Mouse (Mus musculus): ENCODE results near the gene Ankrd1. TPM values are rescaled to one million over a fixed set of nuclear protein-coding genes. Genes with fewer than 3 reads are reported as not detected.

Ankrd1 gene
- polyA plus RNA-seq, 1 experiment from 2014 or later = 0.11 TPM

- 44% methylated on average over 5 of the region's 5 CpGs for WGBS
- Histone ChIP-seq H3K4me2 (ENCODE audit: low read length) (no peak overlapping the region), H3K27ac (ENCODE audit: low read depth, low read length) (no peak overlapping the region), H3K9me3 (ENCODE audit: control insufficient read depth, low read length) (no peaks in the 10 kb centered on the region), H3K27me3 (replicated peaks; ENCODE audit: control insufficient read depth, insufficient read depth, low read length) (no peaks in the 10 kb centered on the region), H3K9ac (ENCODE audit: low read depth, low read length) (no peak overlapping the region), H3K4me3 (ENCODE audit: low read length) (no peak overlapping the region), H3K36me3 (ENCODE audit: control insufficient read depth, insufficient read depth, low read length) (no peaks in the 10 kb centered on the region), H3K4me1 (ENCODE audit: control insufficient read depth, insufficient read depth, low read depth, low read length) (no peaks in the 10 kb centered on the region)
- ATAC-seq = no peak
Observed at GRCm38 (mm10) chr19:36133731-36134130, 13.8 kb upstream of the Ankrd1 start.

- Histone ChIP-seq H3K9ac (ENCODE audit: low read depth, low read length) (no peak overlapping the region), H3K27ac (ENCODE audit: low read depth, low read length) (no peak overlapping the region), H3K4me1 (ENCODE audit: control insufficient read depth, insufficient read depth, low read depth, low read length) (no peaks in the 10 kb centered on the region), H3K9me3 (ENCODE audit: control insufficient read depth, low read length) (no peaks in the 10 kb centered on the region), H3K36me3 (ENCODE audit: control insufficient read depth, insufficient read depth, low read length) (no peaks in the 10 kb centered on the region), H3K4me3 (ENCODE audit: low read length) (no peak overlapping the region), H3K4me2 (ENCODE audit: low read length) (no peak overlapping the region), H3K27me3 (replicated peaks; ENCODE audit: control insufficient read depth, insufficient read depth, low read length) (no peaks in the 10 kb centered on the region)
- WGBS = 94% methylated on average over 6 of the region's 6 CpGs
- ATAC-seq = no peak
Observed at GRCm38 (mm10) chr19:36133064-36133463, 13.2 kb upstream of the Ankrd1 start.

DNA sequence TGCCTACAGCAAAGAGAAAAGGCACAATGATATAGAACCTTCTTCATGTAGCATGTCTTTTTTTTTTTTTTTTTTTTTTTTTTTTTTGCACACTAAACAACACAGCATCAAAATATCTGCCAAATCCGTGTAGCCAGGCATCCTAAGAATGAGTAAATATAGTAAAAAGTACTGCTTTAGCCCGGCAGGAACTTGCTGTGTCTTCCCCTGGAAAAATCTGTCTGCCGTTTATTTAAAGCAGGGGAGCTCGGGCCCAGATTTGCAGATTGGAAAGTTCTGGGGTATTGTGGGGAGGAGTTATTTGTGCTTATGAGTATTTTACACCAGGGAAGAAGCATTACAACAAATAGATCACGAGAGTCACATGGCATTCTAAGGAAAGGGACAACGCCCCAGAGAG lies 12.1 kb upstream of the Ankrd1 start:
- WGBS = 75% methylated on average over 6 of the region's 6 CpGs
- Histone ChIP-seq H3K4me3 (ENCODE audit: low read length) (no peak overlapping the region), H3K9me3 (ENCODE audit: control insufficient read depth, low read length) (no peaks in the 10 kb centered on the region), H3K27me3 (replicated peaks; ENCODE audit: control insufficient read depth, insufficient read depth, low read length) (no peaks in the 10 kb centered on the region), H3K27ac (ENCODE audit: low read depth, low read length) (no peak overlapping the region), H3K36me3 (ENCODE audit: control insufficient read depth, insufficient read depth, low read length) (no peaks in the 10 kb centered on the region), H3K4me1 (ENCODE audit: control insufficient read depth, insufficient read depth, low read depth, low read length) (no peaks in the 10 kb centered on the region), H3K9ac (ENCODE audit: low read depth, low read length) (no peak overlapping the region), H3K4me2 (ENCODE audit: low read length) (no peak overlapping the region)
- ATAC-seq = no peak

DNA sequence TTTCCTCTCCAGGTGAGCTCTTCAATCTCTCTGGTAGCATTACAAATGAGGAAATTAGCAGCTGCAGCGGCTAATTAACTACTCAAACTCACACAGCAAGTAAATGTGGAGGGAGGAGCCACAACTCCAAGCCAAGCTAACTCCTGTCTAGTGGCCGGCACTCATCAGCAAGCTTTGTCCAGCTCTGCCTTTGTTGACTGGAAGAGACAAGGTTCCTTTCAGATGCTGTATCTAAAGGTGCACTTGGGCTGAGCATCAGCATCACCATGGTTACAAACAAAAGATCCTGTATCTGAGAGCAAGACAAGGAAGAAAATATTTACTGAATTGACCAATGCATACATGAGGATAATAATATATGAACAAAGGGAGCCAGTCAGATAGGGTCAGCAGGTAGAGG lies 10.3 kb upstream of the Ankrd1 start:
- Histone ChIP-seq H3K4me3 (ENCODE audit: low read length) (no peak overlapping the region), H3K9me3 (ENCODE audit: control insufficient read depth, low read length) (no peaks in the 10 kb centered on the region), H3K4me1 (ENCODE audit: control insufficient read depth, insufficient read depth, low read depth, low read length) (no peaks in the 10 kb centered on the region), H3K27ac (ENCODE audit: low read depth, low read length) (no peak overlapping the region), H3K27me3 (replicated peaks; ENCODE audit: control insufficient read depth, insufficient read depth, low read length) (no peaks in the 10 kb centered on the region), H3K36me3 (ENCODE audit: control insufficient read depth, insufficient read depth, low read length) (no peaks in the 10 kb centered on the region), H3K4me2 (ENCODE audit: low read length) (no peak overlapping the region), H3K9ac (ENCODE audit: low read depth, low read length) (no peak overlapping the region)
- 60% methylated on average over 2 of the region's 2 CpGs for whole genome bisulfite sequencing
- 0 out of 2 replicates have a peak, but pooled peaks have one; percentile 30 for ATAC-seq

DNA sequence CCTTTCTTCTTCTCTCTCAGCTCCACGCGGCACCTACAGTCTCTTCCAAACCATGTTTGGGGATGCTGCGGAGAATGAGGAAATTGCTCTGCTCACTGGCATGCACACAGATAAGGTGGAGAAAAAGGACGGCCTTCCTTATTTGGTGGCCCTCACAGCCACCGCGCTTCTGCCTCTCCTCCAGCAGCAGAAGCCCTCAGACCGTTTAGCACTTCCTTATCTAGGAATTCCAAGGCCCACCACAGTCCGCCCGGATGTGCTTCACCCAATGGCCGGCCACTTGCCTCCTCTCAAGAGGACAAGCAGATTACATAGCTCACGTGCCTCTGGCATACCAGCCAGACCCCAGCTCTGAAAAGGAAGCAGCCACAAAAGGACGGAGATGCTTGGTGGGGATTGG lies 9.7 kb upstream of the Ankrd1 start:
- no peaks in the 10 kb centered on the region for H3K4me1 ChIP-seq (ENCODE audit: control insufficient read depth, insufficient read depth, low read depth, low read length)
- H3K4me3 ChIP-seq (ENCODE audit: low read length) = no peak overlapping the region
- H3K9me3 ChIP-seq (ENCODE audit: control insufficient read depth, low read length) = no peaks in the 10 kb centered on the region
- no peak overlapping the region for H3K4me2 ChIP-seq (ENCODE audit: low read length)
- ATAC-seq = no peak
- no peak overlapping the region for H3K9ac ChIP-seq (ENCODE audit: low read depth, low read length)
- H3K27ac ChIP-seq (ENCODE audit: low read depth, low read length) = no peak overlapping the region
- H3K36me3 ChIP-seq (ENCODE audit: control insufficient read depth, insufficient read depth, low read length) = no peaks in the 10 kb centered on the region
- WGBS = 61% methylated on average over 12 of the region's 12 CpGs
- no peaks in the 10 kb centered on the region for H3K27me3 ChIP-seq (replicated peaks; ENCODE audit: control insufficient read depth, insufficient read depth, low read length)

- no peaks in the 10 kb centered on the region for H3K27me3 ChIP-seq (replicated peaks; ENCODE audit: control insufficient read depth, insufficient read depth, low read length)
- no peak for ATAC-seq
- WGBS = 64% methylated on average over 9 of the region's 9 CpGs
- H3K4me1 ChIP-seq (ENCODE audit: control insufficient read depth, insufficient read depth, low read depth, low read length) = no peaks in the 10 kb centered on the region
- no peak overlapping the region for H3K4me2 ChIP-seq (ENCODE audit: low read length)
- no peak overlapping the region for H3K9ac ChIP-seq (ENCODE audit: low read depth, low read length)
- H3K9me3 ChIP-seq (ENCODE audit: control insufficient read depth, low read length) = no peaks in the 10 kb centered on the region
- no peaks in the 10 kb centered on the region for H3K36me3 ChIP-seq (ENCODE audit: control insufficient read depth, insufficient read depth, low read length)
- no peak overlapping the region for H3K27ac ChIP-seq (ENCODE audit: low read depth, low read length)
- no peak overlapping the region for H3K4me3 ChIP-seq (ENCODE audit: low read length)
Observed at GRCm38 (mm10) chr19:36129213-36129612, 9.3 kb upstream of the Ankrd1 start.

- H3K36me3 ChIP-seq (ENCODE audit: control insufficient read depth, insufficient read depth, low read length) = no peaks in the 10 kb centered on the region
Observed at GRCm38 (mm10) chr19:36128440-36128839, 8.5 kb upstream of the Ankrd1 start.

DNA sequence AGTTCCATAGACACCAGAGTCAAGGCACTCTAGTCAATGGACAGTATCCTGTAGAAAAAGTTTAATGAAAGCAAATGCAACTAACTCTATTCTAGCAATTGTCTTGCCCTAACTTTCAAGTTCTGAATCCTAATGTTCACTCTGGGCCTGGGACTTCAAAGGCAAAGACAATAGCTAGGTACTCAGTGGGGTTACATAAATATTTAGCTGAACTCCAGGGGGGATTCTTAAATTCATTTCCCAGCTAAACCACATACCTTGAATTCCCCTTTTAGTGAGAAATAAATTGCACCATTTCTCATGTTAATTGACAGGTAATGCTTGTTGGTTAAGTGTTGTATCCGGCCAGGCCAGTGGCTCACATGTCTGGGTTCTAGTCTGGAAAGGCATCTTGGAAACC lies 4.3 kb upstream of the Ankrd1 start:
- H3K4me1 ChIP-seq (ENCODE audit: control insufficient read depth, insufficient read depth, low read depth, low read length) = no peaks in the 10 kb centered on the region
- no peak overlapping the region for H3K4me2 ChIP-seq (ENCODE audit: low read length)
- H3K9me3 ChIP-seq (ENCODE audit: control insufficient read depth, low read length) = peaks cover 3% of the 10 kb centered on the region; the same call in 1 of the 2 replicates
- H3K27me3 ChIP-seq (replicated peaks; ENCODE audit: control insufficient read depth, insufficient read depth, low read length) = no peaks in the 10 kb centered on the region
- no peak overlapping the region for H3K27ac ChIP-seq (ENCODE audit: low read depth, low read length)
- H3K36me3 ChIP-seq (ENCODE audit: control insufficient read depth, insufficient read depth, low read length) = no peaks in the 10 kb centered on the region
- H3K9ac ChIP-seq (ENCODE audit: low read depth, low read length) = no peak overlapping the region
- no peak overlapping the region for H3K4me3 ChIP-seq (ENCODE audit: low read length)
- no peak for ATAC-seq
- WGBS = 69% methylated on average over 1 of the region's 1 CpGs

More at GRCm38 (mm10) chr19:36128440-36128839, 8.5 kb upstream of the Ankrd1 start:
- Histone ChIP-seq H3K27ac (ENCODE audit: low read depth, low read length) (no peak overlapping the region), H3K9ac (ENCODE audit: low read depth, low read length) (no peak overlapping the region), H3K9me3 (ENCODE audit: control insufficient read depth, low read length) (peaks cover 1% of the 10 kb centered on the region; the same call in 1 of the 2 replicates), H3K4me3 (ENCODE audit: low read length) (no peak overlapping the region), H3K4me1 (ENCODE audit: control insufficient read depth, insufficient read depth, low read depth, low read length) (no peaks in the 10 kb centered on the region), H3K4me2 (ENCODE audit: low read length) (no peak overlapping the region), H3K27me3 (replicated peaks; ENCODE audit: control insufficient read depth, insufficient read depth, low read length) (no peaks in the 10 kb centered on the region)
- no peak for ATAC-seq
- 99% methylated on average over 3 of the region's 3 CpGs for WGBS

DNA sequence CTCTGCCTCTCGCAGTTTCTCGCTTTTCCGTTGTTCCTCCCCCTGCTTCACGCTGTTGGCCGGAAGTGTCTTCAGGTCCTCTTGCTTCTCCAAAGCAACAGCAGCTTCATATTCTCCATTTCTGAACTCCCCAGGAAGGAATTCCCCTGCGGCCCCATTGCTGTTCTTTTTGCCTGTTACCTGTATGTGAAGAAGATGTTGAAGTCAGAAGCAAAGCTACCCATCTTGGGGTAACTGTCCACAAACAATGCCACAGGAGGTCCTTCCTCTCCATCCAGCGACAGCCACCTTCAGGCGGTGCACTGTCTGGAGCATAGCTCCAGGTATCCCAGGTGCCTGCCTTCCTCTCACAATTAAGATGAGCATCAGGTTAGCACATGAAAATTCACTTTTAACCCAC lies 680 bp downstream of the Ankrd1 start:
- 95% methylated on average over 8 of the region's 8 CpGs for WGBS
- ATAC-seq = no peak
- Histone ChIP-seq H3K4me2 (ENCODE audit: low read length) (no peak overlapping the region), H3K4me1 (ENCODE audit: control insufficient read depth, insufficient read depth, low read depth, low read length) (no peaks in the 10 kb centered on the region), H3K27ac (ENCODE audit: low read depth, low read length) (no peak overlapping the region), H3K9ac (ENCODE audit: low read depth, low read length) (no peak overlapping the region), H3K36me3 (ENCODE audit: control insufficient read depth, insufficient read depth, low read length) (no peaks in the 10 kb centered on the region), H3K9me3 (ENCODE audit: control insufficient read depth, low read length) (peaks cover 3% of the 10 kb centered on the region; the same call in 1 of the 2 replicates), H3K4me3 (ENCODE audit: low read length) (no peak overlapping the region), H3K27me3 (replicated peaks; ENCODE audit: control insufficient read depth, insufficient read depth, low read length) (no peaks in the 10 kb centered on the region)

GRCm38 (mm10) chr19:36116185-36116584 lies 3.7 kb downstream of the Ankrd1 start:
- WGBS = 92% methylated on average over 4 of the region's 4 CpGs
- no peaks in the 10 kb centered on the region for H3K9me3 ChIP-seq (ENCODE audit: control insufficient read depth, low read length)
- no peak overlapping the region for H3K9ac ChIP-seq (ENCODE audit: low read depth, low read length)
- ATAC-seq = no peak
- no peaks in the 10 kb centered on the region for H3K36me3 ChIP-seq (ENCODE audit: control insufficient read depth, insufficient read depth, low read length)
- no peak overlapping the region for H3K27ac ChIP-seq (ENCODE audit: low read depth, low read length)
- H3K4me3 ChIP-seq (ENCODE audit: low read length) = no peak overlapping the region
- no peaks in the 10 kb centered on the region for H3K4me1 ChIP-seq (ENCODE audit: control insufficient read depth, insufficient read depth, low read depth, low read length)
- H3K27me3 ChIP-seq (replicated peaks; ENCODE audit: control insufficient read depth, insufficient read depth, low read length) = no peaks in the 10 kb centered on the region
- H3K4me2 ChIP-seq (ENCODE audit: low read length) = no peak overlapping the region
